Mouse (Mus musculus) kidney, embryonic 14.5 days (tissue): ENCODE data around the gene Pcgf1. TPM values are rescaled to one million over a fixed set of nuclear protein-coding genes. Genes with fewer than 3 reads are reported as not detected.
A peak's percentile ranks its signal among the peaks of the same experiment; 100 is the strongest.

Source experiments
- ATAC-seq: fragments of 200-750 bp; cut with Nextera tagmentation; 2 replicates; pipeline ENCODE4 v1.8.0; 2017; ENCODE audit warnings: moderate number of reproducible peaks, mild to moderate bottlenecking, moderate TSS enrichment, moderate library complexity; ENCODE audit not compliant: low FRiP score, low TSS enrichment
- H3K27ac ChIP-seq: fragments of 300-500 bp; sonication (generic); 2 replicates; pipeline ENCODE4 v1.5.1; 2014; ENCODE audit warnings: low read depth, mild to moderate bottlenecking, low read length, moderate library complexity, mixed read lengths
- H3K27me3 ChIP-seq: fragments of 300-500 bp; sonication (generic); 2 replicates; pipeline ENCODE4 v1.6.1; 2014; ENCODE audit warnings: mild to moderate bottlenecking, low read length; ENCODE audit not compliant: control insufficient read depth, insufficient read depth
- H3K36me3 ChIP-seq: fragments of 300-500 bp; sonication (generic); 2 replicates; pipeline ENCODE4 v1.6.1; 2014; ENCODE audit warnings: low read length, mixed read lengths; ENCODE audit not compliant: control insufficient read depth, insufficient read depth
- H3K4me1 ChIP-seq: fragments of 300-500 bp; sonication (generic); 2 replicates; pipeline ENCODE4 v1.6.1; 2014; ENCODE audit warnings: low read length, mixed read lengths; ENCODE audit not compliant: control insufficient read depth, insufficient read depth
- H3K4me2 ChIP-seq: fragments of 300-500 bp; sonication (generic); replicated peaks from 2 replicates; pipeline ENCODE4 v1.6.1; 2014; ENCODE audit warnings: low read depth, mild to moderate bottlenecking, low read length
- H3K4me3 ChIP-seq: fragments of 300-500 bp; sonication (generic); 2 replicates; pipeline ENCODE4 v1.5.1; 2014; ENCODE audit warnings: mild to moderate bottlenecking, low read length
- H3K9ac ChIP-seq: fragments of 300-500 bp; sonication (generic); 2 replicates; pipeline ENCODE4 v1.6.1; 2014; ENCODE audit warnings: low read depth, mild to moderate bottlenecking, low read length, moderate library complexity
- H3K9me3 ChIP-seq: fragments of 300-500 bp; sonication (generic); 2 replicates; pipeline ENCODE4 v1.6.1; 2016; ENCODE audit warnings: low read length; ENCODE audit not compliant: control insufficient read depth
- WGBS: fragments of 180-500 bp; shearing (Covaris S2); extraction: QIAGEN DNeasy Blood & Tissue Kit; methylation state at CpG from one replicate; pipeline ENCODE4 v1.1.7; 2014; 5-methylcytosine and 5-hydroxymethylcytosine counted together
- polyA plus RNA-seq: library from polyadenylated mRNA; unstranded; fragments of >200 nt; fragmentation: Nextera tagmentation; extraction: Ambion mirVana; gene quantifications from 2 replicates; pipeline ENCODE4 v1.2.1, GENCODE M21; 2014

Pcgf1 gene
- polyA plus RNA-seq, 1 experiment from 2014 or later: 36.7 TPM

DNA sequence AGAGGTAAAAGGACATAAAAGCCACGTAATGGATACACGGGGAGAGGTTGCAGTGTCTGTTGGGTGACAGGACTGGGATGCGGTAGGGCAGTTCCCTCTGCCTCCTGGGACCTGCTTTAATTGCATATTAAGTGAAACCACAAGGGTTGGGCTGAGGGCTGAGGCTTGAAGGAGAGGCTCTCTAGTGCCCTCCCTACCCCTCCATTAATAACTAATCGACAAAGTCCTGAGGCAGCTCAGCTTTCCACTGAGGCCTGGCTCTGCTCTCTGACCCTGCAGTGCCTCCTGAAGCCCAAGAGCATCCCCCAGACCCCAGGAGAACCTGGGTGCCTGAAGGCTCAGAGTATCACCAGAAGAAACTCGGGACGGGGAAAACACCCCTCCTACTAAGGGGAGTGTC is 6.8 kb downstream of the Pcgf1 start:
- ATAC-seq: peak; percentile 43
- Histone ChIP-seq H3K4me2 (peak overlapping the region; percentile 21), H3K9ac (0 out of 2 replicates have a peak overlapping the region, but pooled peaks have one; percentile 1), H3K36me3 (peaks cover 18% of the 10 kb centered on the region), H3K27me3 (peaks cover 27% of the 10 kb centered on the region; the same call in 1 of the 2 replicates), H3K27ac (peak overlapping the region; percentile 44; the same call in 1 of the 2 replicates), H3K4me1 (peaks cover 41% of the 10 kb centered on the region), H3K9me3 (no peaks in the 10 kb centered on the region), H3K4me3 (no peak overlapping the region)
- WGBS: 6% methylated on average over 6 of the region's 6 CpGs

DNA sequence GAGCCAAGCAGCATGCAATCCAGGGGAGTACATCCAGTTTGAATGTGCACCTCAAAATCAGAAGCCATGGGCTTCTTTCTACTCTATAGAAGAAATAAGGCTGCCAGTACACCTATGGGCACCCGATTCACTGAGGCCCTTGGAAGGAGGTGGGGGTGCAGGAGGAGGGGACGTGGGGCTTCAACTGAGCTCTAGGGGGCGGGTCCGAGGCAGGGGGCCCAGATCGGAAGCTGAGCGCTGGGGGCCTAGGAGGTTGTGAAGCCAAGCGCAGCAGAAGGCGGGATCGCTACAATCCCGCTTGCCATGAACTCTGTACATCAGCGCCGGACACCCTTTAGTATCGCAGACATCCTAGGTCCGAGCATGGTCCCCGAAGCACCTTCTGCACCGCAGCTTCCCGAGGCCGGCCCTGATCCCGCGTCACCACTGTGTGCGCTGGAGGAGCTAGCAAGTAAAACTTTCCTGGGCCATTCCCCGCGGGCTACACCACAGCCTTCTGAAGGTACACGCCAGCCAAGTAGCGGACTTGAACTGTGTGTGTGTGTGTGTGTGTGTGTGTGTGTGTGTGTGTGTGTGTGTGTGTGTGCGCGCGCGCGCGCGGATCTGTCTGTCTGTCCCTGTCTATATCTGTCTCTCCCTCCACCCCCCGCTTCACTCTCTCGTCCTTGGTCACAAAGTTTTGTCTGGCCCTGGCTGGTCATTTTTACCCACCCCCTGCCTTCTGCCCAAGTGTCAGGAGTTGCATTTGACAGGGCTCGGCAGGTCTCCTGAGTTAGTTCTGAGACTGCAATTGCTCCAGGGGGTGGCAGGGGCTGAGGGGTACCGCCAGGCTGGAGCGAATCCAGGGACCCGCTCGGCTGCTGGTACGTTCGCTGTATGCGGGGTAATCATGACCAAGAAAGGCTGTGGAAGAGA is 8.7 kb downstream of the Pcgf1 start, which contains the start of gene Lbx2:
Lbx2 (plus strand) TSS at position 247 of the 915 bp plus-strand sequence.
- H3K4me3 ChIP-seq: peak within 1 kb of the TSS; percentile 33
- WGBS: 2% methylated on average over 42 of the region's 42 CpGs
- H3K4me1 ChIP-seq: peaks cover 37% of the 10 kb centered on the region
- ATAC-seq: peak; percentile 28; the same call in 1 of the 2 replicates
- peak within 1 kb of the TSS; percentile 45; the same call in 1 of the 2 replicates for H3K9ac ChIP-seq
- peaks cover 27% of the 10 kb centered on the region; the same call in 1 of the 2 replicates for H3K27me3 ChIP-seq
- peaks cover 2% of the 10 kb centered on the region; the same call in 1 of the 2 replicates for H3K36me3 ChIP-seq
- H3K27ac ChIP-seq: no peak within 1 kb of the TSS
- H3K4me2 ChIP-seq: peak within 1 kb of the TSS; percentile 49
- H3K9me3 ChIP-seq: no peaks in the 10 kb centered on the region

DNA sequence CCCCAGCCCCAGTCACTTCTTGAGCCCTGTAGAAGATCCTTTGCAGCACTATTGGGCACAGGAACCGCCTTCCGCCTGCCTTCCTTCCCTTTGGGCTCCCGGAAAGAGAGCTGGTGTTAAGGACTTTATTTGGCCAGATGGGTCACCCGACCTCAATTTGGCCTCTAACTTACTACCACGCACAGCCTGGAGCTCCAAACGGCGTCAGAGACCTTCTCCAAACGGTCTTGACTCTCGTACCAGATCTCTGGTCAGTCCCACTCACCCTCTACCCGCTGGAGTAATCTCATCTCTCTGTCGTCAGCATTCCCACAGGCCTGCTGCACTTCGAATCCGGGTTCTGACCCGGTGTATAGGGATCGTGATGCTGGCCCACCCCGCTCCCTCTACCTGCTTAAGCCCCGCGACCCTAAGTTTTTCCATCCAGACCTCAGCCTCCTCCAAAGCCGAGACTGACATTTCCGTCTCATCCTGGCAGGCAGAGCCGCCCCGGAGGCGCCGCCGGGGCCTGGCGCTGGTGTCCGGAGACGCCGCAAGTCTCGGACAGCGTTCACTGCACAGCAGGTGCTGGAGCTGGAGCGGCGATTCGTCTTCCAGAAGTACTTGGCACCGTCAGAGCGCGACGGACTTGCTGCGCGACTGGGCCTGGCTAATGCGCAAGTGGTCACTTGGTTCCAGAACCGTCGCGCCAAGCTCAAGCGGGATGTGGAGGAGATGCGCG is 9.7 kb downstream of the Pcgf1 start:
- no peaks in the 10 kb centered on the region for H3K9me3 ChIP-seq
- H3K27ac ChIP-seq: no peak overlapping the region
- H3K27me3 ChIP-seq: peaks cover 27% of the 10 kb centered on the region; the same call in 1 of the 2 replicates
- ATAC-seq: no peak
- 0 out of 2 replicates have a peak, but pooled peaks cover 2% of the 10 kb centered on the region for H3K36me3 ChIP-seq
- peaks cover 37% of the 10 kb centered on the region for H3K4me1 ChIP-seq
- WGBS: 2% methylated on average over 47 of the region's 47 CpGs
- H3K9ac ChIP-seq: peak overlapping the region; percentile 2; the same call in 1 of the 2 replicates
- H3K4me2 ChIP-seq: peak overlapping the region; percentile 49
- peak overlapping the region; percentile 33 for H3K4me3 ChIP-seq

DNA sequence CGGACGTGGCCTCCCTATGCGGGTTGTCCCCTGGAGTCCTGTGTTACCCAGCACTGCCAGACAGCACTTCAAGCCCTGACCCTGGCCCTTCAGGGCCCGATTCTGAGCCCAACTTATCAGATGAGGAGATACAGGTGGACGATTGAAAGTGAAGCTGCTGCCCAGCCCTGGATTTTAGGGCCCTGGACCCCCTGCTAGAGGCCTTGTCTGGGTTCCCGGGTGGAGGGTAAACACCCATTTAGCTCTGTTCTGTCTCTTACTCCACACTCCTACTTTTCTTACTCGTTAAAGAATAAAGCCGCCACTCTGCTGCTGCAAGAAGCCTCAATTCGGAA is 10.2 kb downstream of the Pcgf1 start:
- H3K9ac ChIP-seq: peak overlapping the region; percentile 2; the same call in 1 of the 2 replicates
- H3K27ac ChIP-seq: no peak overlapping the region
- H3K9me3 ChIP-seq: no peaks in the 10 kb centered on the region
- H3K27me3 ChIP-seq: peaks cover 27% of the 10 kb centered on the region; the same call in 1 of the 2 replicates
- peak overlapping the region; percentile 33; the same call in 1 of the 2 replicates for H3K4me3 ChIP-seq
- peaks cover 41% of the 10 kb centered on the region for H3K4me1 ChIP-seq
- ATAC-seq: no peak
- H3K4me2 ChIP-seq: peak overlapping the region; percentile 49
- 22% methylated on average over 9 of the region's 9 CpGs for WGBS
- H3K36me3 ChIP-seq: 0 out of 2 replicates have a peak, but pooled peaks cover under 1% of the 10 kb centered on the region

DNA sequence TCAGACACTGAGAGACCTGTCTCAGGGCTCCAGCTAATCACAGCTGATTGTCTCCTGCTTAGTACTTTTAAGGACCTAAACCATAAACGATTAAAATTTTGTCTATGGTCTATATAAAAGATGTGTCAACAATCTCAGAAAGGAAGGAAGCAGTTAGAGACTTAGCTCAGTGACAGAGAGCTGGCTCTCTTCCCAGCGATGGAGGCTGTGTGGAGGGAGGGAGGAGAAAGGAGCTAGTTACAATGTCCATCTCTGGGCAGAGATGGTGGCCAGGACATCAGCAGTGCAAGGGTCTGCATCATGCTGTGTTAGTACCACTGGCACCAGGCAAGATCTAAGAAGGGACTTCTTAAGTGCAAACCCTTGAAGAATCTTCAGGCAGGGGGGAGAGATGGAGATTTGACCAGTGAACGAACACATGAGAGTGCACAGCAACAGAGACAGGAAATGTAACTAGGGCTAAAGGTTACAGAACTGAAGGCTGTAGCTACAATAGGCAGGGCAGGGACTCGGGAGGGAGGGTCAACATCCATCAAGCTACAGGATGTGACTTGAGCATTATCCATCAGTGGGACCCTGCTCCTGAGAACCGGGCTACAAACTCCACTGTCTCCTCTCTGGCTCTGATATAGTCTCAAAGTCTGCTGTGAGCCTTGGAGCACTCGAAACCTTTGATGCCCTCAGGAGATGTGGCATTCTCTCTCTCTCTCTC is 14.9 kb downstream of the Pcgf1 start:
- peaks cover 10% of the 10 kb centered on the region; the same call in 1 of the 2 replicates for H3K4me1 ChIP-seq
- no peak overlapping the region for H3K4me2 ChIP-seq
- no peaks in the 10 kb centered on the region; the same call in 1 of the 2 replicates for H3K9me3 ChIP-seq
- no peak overlapping the region for H3K4me3 ChIP-seq
- no peaks in the 10 kb centered on the region for H3K36me3 ChIP-seq
- ATAC-seq: no peak
- no peak overlapping the region for H3K27ac ChIP-seq
- H3K9ac ChIP-seq: no peak overlapping the region
- H3K27me3 ChIP-seq: peaks cover 12% of the 10 kb centered on the region; the same call in 1 of the 2 replicates
- WGBS: 35% methylated on average over 6 of the region's 6 CpGs

DNA sequence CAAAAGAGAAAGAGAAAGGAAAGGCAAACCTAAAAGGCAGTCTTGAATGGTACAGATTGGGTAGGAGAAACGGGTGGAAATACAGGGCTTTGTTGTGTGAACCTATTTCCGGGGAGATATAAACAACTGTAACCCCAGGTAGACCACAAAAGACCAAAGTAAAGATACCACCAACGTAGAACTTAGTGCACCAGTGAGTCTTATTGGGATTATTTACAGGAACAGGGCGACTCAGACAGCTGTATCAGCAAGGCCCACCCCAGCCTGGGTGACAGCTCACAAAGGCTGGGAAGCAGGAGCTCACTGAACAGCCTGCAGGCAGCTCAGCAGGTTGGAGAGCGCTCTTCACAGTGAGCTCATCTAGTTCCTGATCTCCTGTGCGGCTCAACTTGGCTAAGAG is 18.3 kb downstream of the Pcgf1 start:
- Histone ChIP-seq H3K36me3 (no peaks in the 10 kb centered on the region), H3K4me3 (no peak overlapping the region), H3K9me3 (no peaks in the 10 kb centered on the region; the same call in 1 of the 2 replicates), H3K27me3 (no peaks in the 10 kb centered on the region), H3K4me2 (no peak overlapping the region), H3K4me1 (0 out of 2 replicates have a peak, but pooled peaks cover 5% of the 10 kb centered on the region), H3K9ac (no peak overlapping the region), H3K27ac (no peak overlapping the region)
- WGBS: 53% methylated on average over 6 of the region's 6 CpGs
- no peak for ATAC-seq

DNA sequence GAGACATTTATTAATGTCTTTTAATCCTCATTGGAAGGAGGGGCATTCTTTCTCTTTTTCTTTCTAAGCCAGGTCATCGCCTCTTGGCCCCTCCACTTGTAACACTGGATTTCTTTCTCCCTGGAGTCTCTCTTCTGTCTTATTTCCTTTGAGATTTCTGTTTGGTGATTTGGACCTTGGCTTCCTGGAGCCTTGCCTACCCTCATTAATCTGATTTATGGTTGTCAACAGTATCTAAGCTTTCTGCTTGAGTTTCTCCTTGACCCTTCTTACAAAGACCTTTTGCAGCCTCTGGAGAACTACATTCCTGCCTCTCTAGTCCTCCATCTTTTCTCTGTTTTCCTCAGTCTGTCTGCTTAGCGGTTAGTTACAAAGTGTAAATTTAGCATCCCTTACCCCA is 20.7 kb downstream of the Pcgf1 start:
- no peak overlapping the region; the same call in 1 of the 2 replicates for H3K27ac ChIP-seq
- no peaks in the 10 kb centered on the region for H3K27me3 ChIP-seq
- no peak overlapping the region for H3K9ac ChIP-seq

DNA sequence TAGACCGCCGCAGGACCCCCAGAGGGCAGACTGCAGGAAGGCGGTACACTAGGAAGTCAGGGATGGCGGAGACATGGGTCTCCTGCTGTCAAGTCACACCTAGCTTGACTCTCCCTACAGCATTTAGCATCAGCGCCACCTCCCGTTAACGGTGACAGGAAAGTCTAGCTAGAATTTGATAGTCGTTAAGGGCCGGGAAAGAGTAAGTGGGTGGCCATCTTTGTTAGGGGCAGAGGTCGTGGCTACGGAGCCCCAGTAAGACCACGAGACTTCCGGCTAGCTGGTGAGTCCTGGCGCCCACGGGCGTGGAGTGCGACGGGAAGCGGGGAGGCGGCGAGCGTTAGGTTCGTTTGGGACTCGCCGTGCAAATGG is 23.6 kb downstream of the Pcgf1 start, which contains the start of the genes Ccdc142 and Gm42688:
Ccdc142 (plus strand) TSS at position 286 of the 372 bp plus-strand sequence.
Gm42688 (plus strand) TSS at position 302 of the 372 bp plus-strand sequence.
- peak within 1 kb of the TSS; percentile 12; the same call in 1 of the 2 replicates for H3K27ac ChIP-seq
- peaks cover 11% of the 10 kb centered on the region for H3K4me1 ChIP-seq
- no peaks in the 10 kb centered on the region for H3K27me3 ChIP-seq
- peak within 1 kb of the TSS; percentile 99 for H3K4me2 ChIP-seq
- under 1% methylated on average over 25 of the region's 25 CpGs for WGBS
- no peaks in the 10 kb centered on the region for H3K9me3 ChIP-seq
- peak within 1 kb of the TSS; percentile 49 for H3K4me3 ChIP-seq
- no peaks in the 10 kb centered on the region for H3K36me3 ChIP-seq
- ATAC-seq: peak; percentile 86
- peak within 1 kb of the TSS; percentile 64 for H3K9ac ChIP-seq

More for the DNA sequence above, 20.7 kb downstream of the Pcgf1 start:
- Histone ChIP-seq H3K4me1 (peaks cover 11% of the 10 kb centered on the region), H3K9me3 (no peaks in the 10 kb centered on the region; the same call in 1 of the 2 replicates), H3K4me3 (no peak overlapping the region), H3K36me3 (no peaks in the 10 kb centered on the region), H3K4me2 (no peak overlapping the region)
- 23% methylated on average over 2 of the region's 2 CpGs for WGBS
- no peak for ATAC-seq
